Mouse (Mus musculus): ENCODE measurements around the gene 7530416G11Rik. TPM values are rescaled to one million over a fixed set of nuclear protein-coding genes. Genes with fewer than 3 reads are reported as not detected.

The 7530416G11Rik gene
- polyA plus RNA-seq, 1 experiment from 2014 or later: not detected

DNA sequence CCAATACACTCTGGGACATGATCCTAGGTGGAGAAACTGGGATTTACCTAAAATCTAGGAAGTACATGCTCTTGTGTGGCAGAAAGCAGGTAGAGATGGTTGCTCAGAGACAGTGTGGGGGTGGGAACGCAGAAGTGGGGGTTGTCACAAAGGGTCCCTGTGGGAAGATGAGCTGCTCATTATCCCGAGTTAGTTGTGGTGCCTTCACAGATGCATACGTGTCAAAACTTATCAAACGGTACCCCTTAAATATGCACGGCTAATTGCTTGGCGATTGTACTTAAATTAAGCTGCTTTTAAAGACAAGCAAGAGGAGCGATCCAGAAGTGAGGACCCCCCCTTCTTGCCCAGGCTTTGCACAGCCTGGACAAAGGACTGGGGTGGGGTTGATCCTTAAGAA, 13.3 kb downstream of the 7530416G11Rik start:
- H3K36me3 ChIP-seq (ENCODE audit: control insufficient read depth, insufficient read depth): no peaks in the 10 kb centered on the region
- no peaks in the 10 kb centered on the region; the same call in 1 of the 2 replicates for H3K27me3 ChIP-seq (replicated peaks; ENCODE audit: control insufficient read depth, insufficient read depth, low read length)
- no peak for TF ChIP-seq CTCF (IDR thresholded peaks at IDR 0.05; ENCODE audit: low read depth)
- H3K9me3 ChIP-seq (ENCODE audit: control insufficient read depth): no peaks in the 10 kb centered on the region
- H3K9ac ChIP-seq (ENCODE audit: low read depth, low read length): no peak overlapping the region
- no peaks in the 10 kb centered on the region for H3K4me1 ChIP-seq (replicated peaks; ENCODE audit: control insufficient read depth, insufficient read depth, low read length)
- ATAC-seq: no peak
- WGBS: 84% methylated on average over 7 of the region's 7 CpGs
- no peak overlapping the region for H3K4me2 ChIP-seq (replicated peaks; ENCODE audit: low read depth)
- no peak overlapping the region for H3K4me3 ChIP-seq (ENCODE audit: low read depth, low read length)
- H3K27ac ChIP-seq (ENCODE audit: low read depth, low read length): no peak overlapping the region

DNA sequence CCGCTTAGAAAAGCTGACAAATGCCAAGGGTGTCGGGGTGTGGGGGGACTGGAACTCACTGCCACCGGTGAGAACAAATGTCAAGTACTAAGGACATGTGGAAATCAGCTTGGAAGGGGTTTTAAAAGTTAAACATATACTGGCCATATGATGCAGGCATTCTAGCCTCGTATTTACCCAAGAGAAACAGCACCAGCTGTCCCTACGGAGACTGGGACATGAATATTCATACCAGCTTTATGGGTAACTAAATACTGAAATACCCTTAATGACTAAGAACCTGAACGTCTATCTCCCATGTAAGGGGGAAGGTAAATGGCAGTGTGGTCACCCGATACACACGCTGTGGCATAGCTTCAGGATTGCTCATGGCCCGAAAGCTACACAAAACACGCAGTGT, 14.1 kb downstream of the 7530416G11Rik start:
- H3K36me3 ChIP-seq (ENCODE audit: control insufficient read depth, insufficient read depth): no peaks in the 10 kb centered on the region
- H3K9me3 ChIP-seq (ENCODE audit: control insufficient read depth): no peaks in the 10 kb centered on the region
- H3K4me1 ChIP-seq (replicated peaks; ENCODE audit: control insufficient read depth, insufficient read depth, low read length): no peaks in the 10 kb centered on the region
- H3K4me2 ChIP-seq (replicated peaks; ENCODE audit: low read depth): no peak overlapping the region
- TF ChIP-seq CTCF (IDR thresholded peaks at IDR 0.05; ENCODE audit: low read depth): no peak
- no peak overlapping the region for H3K27ac ChIP-seq (ENCODE audit: low read depth, low read length)
- 76% methylated on average over 10 of the region's 10 CpGs for WGBS
- H3K27me3 ChIP-seq (replicated peaks; ENCODE audit: control insufficient read depth, insufficient read depth, low read length): no peaks in the 10 kb centered on the region; the same call in 1 of the 2 replicates
- H3K9ac ChIP-seq (ENCODE audit: low read depth, low read length): no peak overlapping the region
- ATAC-seq: no peak
- H3K4me3 ChIP-seq (ENCODE audit: low read depth, low read length): no peak overlapping the region

DNA sequence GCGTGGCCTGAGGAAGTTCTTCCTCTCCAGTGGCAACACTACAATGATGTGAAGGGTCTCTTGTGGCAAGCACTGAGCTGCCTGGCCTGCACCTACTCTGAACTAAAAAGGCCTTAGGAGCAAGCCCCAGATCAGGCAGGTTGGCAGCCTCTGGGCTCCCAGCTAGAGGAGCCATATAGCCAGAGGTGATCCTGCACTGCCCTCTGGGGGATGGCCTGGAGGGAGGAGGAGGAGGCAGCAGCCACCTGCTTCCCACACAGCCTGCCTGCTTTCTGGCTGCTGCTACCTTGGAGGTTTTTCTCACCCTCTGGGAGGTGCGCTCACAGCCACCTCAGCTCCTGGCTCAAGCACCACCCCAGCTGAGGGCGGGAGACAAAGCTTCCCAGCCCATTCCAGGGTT, 22.4 kb downstream of the 7530416G11Rik start:
- H3K9ac ChIP-seq (ENCODE audit: low read depth, low read length): no peak overlapping the region
- no peaks in the 10 kb centered on the region for H3K4me1 ChIP-seq (replicated peaks; ENCODE audit: control insufficient read depth, insufficient read depth, low read length)
- peak; percentile 61 for TF ChIP-seq CTCF (IDR thresholded peaks at IDR 0.05; ENCODE audit: low read depth)
- ATAC-seq: no peak
- H3K27ac ChIP-seq (ENCODE audit: low read depth, low read length): no peak overlapping the region
- H3K9me3 ChIP-seq (ENCODE audit: control insufficient read depth): no peaks in the 10 kb centered on the region
- H3K4me3 ChIP-seq (ENCODE audit: low read depth, low read length): no peak overlapping the region
- H3K36me3 ChIP-seq (ENCODE audit: control insufficient read depth, insufficient read depth): no peaks in the 10 kb centered on the region
- WGBS: 49% methylated on average over 3 of the region's 3 CpGs
- H3K27me3 ChIP-seq (replicated peaks; ENCODE audit: control insufficient read depth, insufficient read depth, low read length): no peaks in the 10 kb centered on the region
- no peak overlapping the region for H3K4me2 ChIP-seq (replicated peaks; ENCODE audit: low read depth)

DNA sequence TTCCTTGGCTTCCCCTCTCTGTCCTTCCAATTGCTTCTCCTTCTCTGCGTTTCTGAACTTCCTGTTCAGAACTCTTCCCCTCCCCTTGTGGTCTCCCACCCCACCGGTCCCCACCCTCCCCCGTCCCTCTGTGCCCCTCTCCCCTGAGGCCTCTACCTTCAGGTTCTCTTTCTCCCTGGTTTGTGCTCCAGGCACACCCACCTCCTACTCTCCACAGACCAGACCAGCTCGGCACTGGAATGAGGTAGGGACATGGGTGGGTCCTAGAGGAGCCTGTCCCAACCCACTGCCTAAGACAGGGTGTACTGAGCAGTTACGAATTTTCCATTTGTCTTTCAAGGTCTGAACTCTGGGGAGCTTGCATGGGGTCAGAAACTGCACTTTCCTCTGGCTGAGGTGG, 23.1 kb downstream of the 7530416G11Rik start:
- Histone ChIP-seq H3K36me3 (ENCODE audit: control insufficient read depth, insufficient read depth) (no peaks in the 10 kb centered on the region), H3K4me3 (ENCODE audit: low read depth, low read length) (no peak overlapping the region), H3K4me2 (replicated peaks; ENCODE audit: low read depth) (no peak overlapping the region), H3K27me3 (replicated peaks; ENCODE audit: control insufficient read depth, insufficient read depth, low read length) (no peaks in the 10 kb centered on the region), H3K27ac (ENCODE audit: low read depth, low read length) (no peak overlapping the region), H3K9ac (ENCODE audit: low read depth, low read length) (no peak overlapping the region), H3K4me1 (replicated peaks; ENCODE audit: control insufficient read depth, insufficient read depth, low read length) (no peaks in the 10 kb centered on the region), H3K9me3 (ENCODE audit: control insufficient read depth) (no peaks in the 10 kb centered on the region)
- 48% methylated on average over 5 of the region's 5 CpGs for WGBS
- no peak for TF ChIP-seq CTCF (IDR thresholded peaks at IDR 0.05; ENCODE audit: low read depth)
- ATAC-seq: no peak

DNA sequence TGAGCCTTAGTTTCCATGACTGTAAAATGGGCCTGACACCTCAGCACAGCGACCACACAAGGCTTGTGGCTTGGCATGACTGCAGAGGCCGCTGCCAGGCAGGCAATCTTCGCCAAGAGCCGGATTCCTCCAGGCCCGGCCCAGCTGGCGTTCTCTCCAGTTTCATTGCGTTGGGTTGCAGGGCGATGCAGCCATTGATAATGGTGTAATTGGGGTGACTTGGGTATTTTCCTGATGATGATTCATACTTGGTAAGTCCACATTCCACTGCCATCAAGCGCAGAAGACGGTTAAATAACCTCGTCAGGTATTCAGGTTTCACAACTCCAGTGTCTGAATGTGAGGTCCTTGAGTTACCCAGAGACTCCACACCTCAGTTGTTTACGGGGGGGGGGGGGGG, 23.7 kb downstream of the 7530416G11Rik start:
- Histone ChIP-seq H3K4me2 (replicated peaks; ENCODE audit: low read depth) (no peak overlapping the region), H3K9ac (ENCODE audit: low read depth, low read length) (no peak overlapping the region), H3K9me3 (ENCODE audit: control insufficient read depth) (no peaks in the 10 kb centered on the region), H3K4me1 (replicated peaks; ENCODE audit: control insufficient read depth, insufficient read depth, low read length) (no peaks in the 10 kb centered on the region), H3K27ac (ENCODE audit: low read depth, low read length) (no peak overlapping the region), H3K36me3 (ENCODE audit: control insufficient read depth, insufficient read depth) (no peaks in the 10 kb centered on the region), H3K27me3 (replicated peaks; ENCODE audit: control insufficient read depth, insufficient read depth, low read length) (no peaks in the 10 kb centered on the region), H3K4me3 (ENCODE audit: low read depth, low read length) (no peak overlapping the region)
- TF ChIP-seq CTCF (IDR thresholded peaks at IDR 0.05; ENCODE audit: low read depth): no peak
- WGBS: 70% methylated on average over 12 of the region's 12 CpGs
- no peak for ATAC-seq

DNA sequence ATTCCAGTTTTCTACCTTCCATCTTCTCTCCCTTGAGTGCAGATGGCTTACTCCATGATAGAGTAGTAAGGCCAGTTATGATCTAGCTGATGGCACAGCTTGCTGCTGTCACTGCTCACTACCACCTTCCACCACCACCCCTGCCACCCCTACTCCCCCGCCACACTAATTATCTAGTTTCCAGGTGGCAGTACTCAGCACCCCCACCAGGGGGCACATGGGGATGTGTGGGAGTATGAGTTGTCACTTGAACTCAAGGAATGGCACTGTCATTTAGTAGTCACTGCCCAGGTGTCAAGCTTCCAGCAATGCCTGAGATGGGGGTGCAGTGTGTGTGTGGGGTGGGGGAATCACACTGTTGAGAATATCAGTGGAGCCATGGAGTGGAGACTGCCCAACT, 25.4 kb downstream of the 7530416G11Rik start:
- no peaks in the 10 kb centered on the region for H3K27me3 ChIP-seq (replicated peaks; ENCODE audit: control insufficient read depth, insufficient read depth, low read length)
- ATAC-seq: no peak
- no peaks in the 10 kb centered on the region for H3K36me3 ChIP-seq (ENCODE audit: control insufficient read depth, insufficient read depth)
- WGBS: 27% methylated on average over 1 of the region's 1 CpGs
- H3K27ac ChIP-seq (ENCODE audit: low read depth, low read length): no peak overlapping the region
- no peaks in the 10 kb centered on the region for H3K9me3 ChIP-seq (ENCODE audit: control insufficient read depth)
- peak; percentile 87 for TF ChIP-seq CTCF (IDR thresholded peaks at IDR 0.05; ENCODE audit: low read depth)
- no peak overlapping the region for H3K9ac ChIP-seq (ENCODE audit: low read depth, low read length)
- H3K4me1 ChIP-seq (replicated peaks; ENCODE audit: control insufficient read depth, insufficient read depth, low read length): no peaks in the 10 kb centered on the region
- H3K4me2 ChIP-seq (replicated peaks; ENCODE audit: low read depth): no peak overlapping the region
- no peak overlapping the region for H3K4me3 ChIP-seq (ENCODE audit: low read depth, low read length)

DNA sequence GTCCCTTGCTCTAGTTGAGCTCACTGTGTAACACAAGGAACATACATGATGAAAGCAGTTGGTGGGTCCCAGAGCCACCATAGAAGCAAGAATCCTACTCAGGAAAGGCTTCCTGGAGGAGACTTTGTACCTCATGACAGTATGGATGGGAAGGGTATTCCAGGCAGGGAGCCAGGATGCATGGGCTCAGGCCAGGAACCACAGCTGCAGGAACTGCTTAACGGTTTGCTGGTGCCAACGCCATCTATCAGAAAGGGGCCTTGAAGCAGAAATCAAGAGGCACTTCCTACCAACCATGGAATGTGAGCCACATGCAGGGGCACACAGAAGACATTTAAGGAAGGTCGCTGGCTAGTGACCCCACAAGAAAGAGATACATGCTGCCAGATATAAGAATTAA, 28.3 kb downstream of the 7530416G11Rik start:
- no peaks in the 10 kb centered on the region for H3K9me3 ChIP-seq (ENCODE audit: control insufficient read depth)
- no peak overlapping the region for H3K4me3 ChIP-seq (ENCODE audit: low read depth, low read length)
- 48% methylated on average over 3 of the region's 3 CpGs for WGBS
- no peak overlapping the region for H3K27ac ChIP-seq (ENCODE audit: low read depth, low read length)
- no peak overlapping the region for H3K9ac ChIP-seq (ENCODE audit: low read depth, low read length)
- no peak for ATAC-seq
- no peaks in the 10 kb centered on the region for H3K36me3 ChIP-seq (ENCODE audit: control insufficient read depth, insufficient read depth)
- TF ChIP-seq CTCF (IDR thresholded peaks at IDR 0.05; ENCODE audit: low read depth): no peak
- H3K4me1 ChIP-seq (replicated peaks; ENCODE audit: control insufficient read depth, insufficient read depth, low read length): no peaks in the 10 kb centered on the region
- no peaks in the 10 kb centered on the region for H3K27me3 ChIP-seq (replicated peaks; ENCODE audit: control insufficient read depth, insufficient read depth, low read length)
- no peak overlapping the region for H3K4me2 ChIP-seq (replicated peaks; ENCODE audit: low read depth)

Measured in intestine, postnatal 0 days (tissue).